In genomic region chr13:104034854-104035253, GRCm38 (mm10) we compare ENCODE assay signal across 10 mouse cellular contexts.
DNase-seq lines count a peak whose midpoint lies in the region; ATAC-seq lines count a peak whose summit lies in the region.
"Had no signal": no experiment of that assay in that cellular context is flagged by ENCODE, and none has a peak within 500 bp of the region (broad histone marks: within the 10 kb centered on the region; RNA-seq: fewer than 3 reads in every experiment).

No protein-coding gene starts in this region.

- ATAC-seq in kidney, embryonic 15.5 days (replicated peaks; ENCODE audit: low FRiP score), result 0 out of 2 replicates have a peak, but pooled peaks have one; percentile 27

- 27% methylated on average over 6 of the region's 6 CpGs for WGBS in kidney, embryonic 15.5 days

- H3K36me3 ChIP-seq in kidney, embryonic 15.5 days, result no peaks in the 10 kb centered on the region

- intact Hi-C loops in heart, postnatal 36 days (cut with DNase I), result loop anchor here (5.0 kb wide), 1 partner anchor 113 kb away; the partner anchor contains the start of gene Erbin

- DNase-seq in heart, postnatal 4 days, result peak; percentile 60
- no peak for DNase-seq in heart, postnatal 36 days
- peak; percentile 50 to 66 for DNase-seq in right cerebral cortex, postnatal 10 days (ENCODE audit: low spot score in 2 of 2)
- DNase-seq in right cerebral cortex, postnatal 36 days (ENCODE audit: low spot score in 2 of 2), result no peak
- no peak for DNase-seq in embryo, embryonic 10 days (ENCODE audit: low spot score)
- no peak for DNase-seq in left cerebral cortex, adult 18-20 months (ENCODE audit: low spot score in 2 of 2)
- DNase-seq: adrenal gland, postnatal 10 days; right cerebral cortex, postnatal 14 days; thymus, adult 18-20 months had no signal

- H3K9me3 ChIP-seq in kidney, embryonic 15.5 days (replicated peaks), result no peaks in the 10 kb centered on the region

- H3K27ac ChIP-seq in kidney, embryonic 15.5 days, result peak overlapping the region; percentile 45; the same call in 1 of the 2 replicates

- H3K4me3 ChIP-seq in kidney, embryonic 15.5 days (replicated peaks), result no peak overlapping the region

- no peak overlapping the region for H3K9ac ChIP-seq in kidney, embryonic 15.5 days

- H3K4me2 ChIP-seq in kidney, embryonic 15.5 days, result no peak overlapping the region

- no peaks in the 10 kb centered on the region for H3K27me3 ChIP-seq in kidney, embryonic 15.5 days

- peaks cover 66% of the 10 kb centered on the region for H3K4me1 ChIP-seq in kidney, embryonic 15.5 days

Comparison
In these comparisons a context has a peak if more than half of its experiments do, and no peak if none do; other contexts are left out.
1. DNase-seq: peak in heart, postnatal 4 days (single experiment) and right cerebral cortex, postnatal 10 days (2 of 2); none in heart, postnatal 36 days (0 of 2), right cerebral cortex, postnatal 36 days (0 of 2), embryo, embryonic 10 days (single experiment) and left cerebral cortex, adult 18-20 months (0 of 2).